Mouse (Mus musculus) naive thymus-derived CD4-positive, alpha-beta T cell, adult 2 months (primary cell): ENCODE data around the gene Cfl2.
A peak's percentile ranks its signal among the peaks of the same experiment; 100 is the strongest.
"Not testable (repeated sequence)": the region's sequence is repeated elsewhere in the genome, so short reads cannot be mapped to it uniquely, and the experiment has no call there.

Source experiments
- DNase-seq: peaks from one replicate; pipeline ENCODE4 v3.0.0-alpha.2; 2011; ENCODE audit warnings: low read depth

Cfl2 gene

DNA sequence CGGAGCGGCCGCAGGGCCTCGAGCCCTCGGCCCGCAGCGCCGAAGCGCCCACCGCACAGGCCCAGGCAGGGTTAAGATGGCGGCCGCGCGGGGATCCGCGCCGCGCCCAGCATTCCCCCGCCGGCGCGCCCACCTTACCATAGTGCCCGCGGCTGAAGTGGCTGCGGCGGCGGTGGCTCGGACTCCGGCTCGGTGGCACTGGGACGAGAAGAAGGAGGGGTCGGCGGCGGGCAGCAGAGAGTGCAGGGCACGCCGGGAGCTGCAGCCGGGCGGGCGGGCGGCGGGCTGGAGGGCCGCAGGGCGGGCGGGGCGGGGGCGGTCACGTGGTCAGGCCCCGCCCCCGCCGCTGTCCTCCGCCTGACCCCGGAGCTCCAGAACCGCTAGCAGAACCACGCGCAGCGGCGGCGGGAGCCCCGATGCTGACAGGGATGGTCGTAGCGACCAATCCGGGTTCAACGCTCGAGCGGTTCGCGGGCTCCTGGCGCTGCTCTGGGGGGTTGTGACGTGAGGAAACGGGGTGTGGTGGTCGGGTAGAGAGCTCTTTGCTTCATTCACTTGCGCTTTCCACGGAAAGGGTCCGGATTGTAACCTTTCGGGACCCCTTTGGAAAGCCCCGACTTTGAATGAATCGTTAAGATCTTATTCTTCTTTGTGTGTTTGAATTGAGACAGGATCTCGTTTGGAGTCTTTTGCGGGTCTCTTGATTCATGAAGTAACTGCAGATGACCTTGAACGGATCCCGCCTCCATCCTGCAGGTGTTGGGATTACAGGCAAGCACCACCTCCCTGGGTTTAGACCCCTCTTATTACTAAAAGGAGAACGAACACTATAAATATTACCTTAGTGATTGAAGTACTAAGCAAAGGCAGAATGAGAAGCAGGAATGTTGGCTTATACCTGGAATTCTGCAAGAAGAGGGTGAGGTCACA, at the start of gene Cfl2:
Gene Cfl2 (minus strand): TSS at position 272 of the 930 bp plus-strand sequence.
- DNase-seq = peak; percentile 73

DNA sequence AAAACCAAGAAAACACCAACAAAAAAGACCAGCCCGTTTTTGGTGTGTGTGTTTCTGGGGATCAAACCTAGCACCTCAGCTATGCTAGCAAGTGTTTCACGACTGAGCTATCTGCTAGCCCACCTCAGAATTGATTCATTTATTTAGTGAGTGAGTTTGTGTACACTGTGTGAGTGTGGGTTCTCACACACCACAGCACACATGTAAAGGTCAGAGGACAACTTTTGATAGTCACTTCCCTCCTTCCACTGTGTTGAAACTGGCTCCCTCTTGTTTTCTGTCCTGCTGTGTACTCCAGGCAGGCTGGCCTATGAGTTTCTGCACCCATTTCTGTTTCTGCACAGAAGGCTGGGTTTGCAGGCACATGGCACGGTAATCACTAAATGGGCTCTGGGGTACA, 47.7 kb upstream of the Cfl2 start:
- no peak for DNase-seq

DNA sequence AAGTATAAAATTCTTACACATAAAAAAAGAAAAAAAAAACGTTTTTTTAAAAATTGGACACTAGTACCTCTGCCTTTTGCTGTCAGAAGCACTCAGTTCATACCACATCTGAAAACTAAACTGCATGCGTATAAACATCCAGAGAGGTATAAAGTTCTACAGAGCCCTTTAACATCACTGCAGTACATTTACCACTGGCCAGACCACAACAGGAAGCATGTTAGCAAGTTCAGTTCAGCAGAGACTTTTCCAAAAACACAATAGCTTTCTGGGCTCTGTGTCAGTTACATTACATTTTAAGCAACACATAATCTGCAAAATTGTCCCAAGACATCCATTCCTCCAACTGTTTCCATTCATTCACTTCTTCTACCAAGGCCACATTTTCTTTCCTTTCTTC, 29.9 kb upstream of the Cfl2 start:
- DNase-seq = not testable (repeated sequence)

DNA sequence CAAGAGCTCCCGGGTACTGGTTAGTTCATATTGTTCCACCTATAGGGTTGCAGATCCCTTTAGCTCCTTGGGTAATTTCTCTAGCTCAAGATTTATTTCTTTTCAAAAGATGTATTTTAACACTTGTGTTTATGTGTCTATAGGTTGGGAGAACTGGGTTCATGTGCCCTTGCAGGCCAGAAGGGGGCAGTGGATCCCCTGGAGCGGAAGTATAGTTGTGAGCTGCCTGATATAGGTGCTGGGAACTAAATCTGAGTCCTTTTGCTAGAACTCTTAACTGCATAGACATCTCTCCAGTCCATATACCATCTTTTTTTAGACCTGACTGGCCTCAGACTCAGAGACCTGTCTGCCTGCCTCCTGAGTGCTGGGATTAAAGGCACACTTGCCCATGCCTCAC, 27.7 kb upstream of the Cfl2 start:
- DNase-seq = no peak

DNA sequence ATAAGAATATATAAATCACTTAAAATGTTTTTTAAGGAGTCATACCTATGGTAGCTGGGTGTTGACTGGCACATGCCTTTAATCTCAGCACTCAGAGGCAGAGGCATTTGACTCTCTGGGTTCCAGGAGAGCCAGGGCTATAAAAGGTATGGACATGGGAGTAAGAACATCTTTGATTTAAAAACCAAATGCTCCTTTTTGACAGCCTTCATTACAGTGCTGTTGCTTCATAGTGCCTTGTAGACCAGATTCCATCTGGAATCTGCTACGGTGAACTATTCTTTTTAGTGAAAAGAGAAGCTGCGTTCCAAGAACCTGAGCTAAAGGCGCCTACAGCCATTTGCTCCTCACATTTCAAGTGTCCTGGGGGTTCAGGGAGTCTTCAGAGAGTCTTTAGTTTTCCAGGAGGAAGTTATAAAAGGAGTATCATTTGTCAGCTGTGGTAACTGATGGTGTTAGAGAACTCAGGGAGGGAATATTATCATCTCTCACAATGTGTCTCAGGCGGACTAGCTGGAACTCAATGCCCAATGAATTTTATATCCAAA, 25.0 kb upstream of the Cfl2 start:
- no peak for DNase-seq

- peak; percentile 86 for DNase-seq
These were observed 17.0 kb upstream of the Cfl2 start for GRCm38 (mm10) chr12:54879630-54880029.

GRCm38 (mm10) chr12:54879211-54879610, 16.5 kb upstream of the Cfl2 start:
- no peak for DNase-seq

DNA sequence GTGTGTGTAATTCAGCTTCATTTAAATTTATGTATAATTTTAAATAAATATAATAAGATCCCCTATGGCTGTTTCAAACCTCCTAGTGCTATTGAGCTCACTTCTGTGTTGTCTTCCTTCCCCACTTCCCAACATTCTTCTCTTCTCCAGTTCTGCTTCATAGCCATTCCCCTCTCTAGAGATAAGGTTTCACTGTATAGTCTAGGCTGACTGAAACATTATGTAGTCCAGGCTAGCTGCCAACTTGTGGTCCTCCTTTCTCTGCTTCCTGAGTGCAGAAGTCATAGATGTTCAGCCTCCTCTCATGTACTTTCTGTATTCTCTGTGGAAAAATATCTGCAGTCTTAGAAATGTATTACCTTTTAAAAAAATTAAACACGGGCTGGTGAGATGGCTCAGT, 15.2 kb upstream of the Cfl2 start:
- DNase-seq = no peak

GRCm38 (mm10) chr12:54876879-54877278, 14.2 kb upstream of the Cfl2 start:
- no peak for DNase-seq

GRCm38 (mm10) chr12:54874711-54875110, 12.0 kb upstream of the Cfl2 start:
- DNase-seq = no peak

DNA sequence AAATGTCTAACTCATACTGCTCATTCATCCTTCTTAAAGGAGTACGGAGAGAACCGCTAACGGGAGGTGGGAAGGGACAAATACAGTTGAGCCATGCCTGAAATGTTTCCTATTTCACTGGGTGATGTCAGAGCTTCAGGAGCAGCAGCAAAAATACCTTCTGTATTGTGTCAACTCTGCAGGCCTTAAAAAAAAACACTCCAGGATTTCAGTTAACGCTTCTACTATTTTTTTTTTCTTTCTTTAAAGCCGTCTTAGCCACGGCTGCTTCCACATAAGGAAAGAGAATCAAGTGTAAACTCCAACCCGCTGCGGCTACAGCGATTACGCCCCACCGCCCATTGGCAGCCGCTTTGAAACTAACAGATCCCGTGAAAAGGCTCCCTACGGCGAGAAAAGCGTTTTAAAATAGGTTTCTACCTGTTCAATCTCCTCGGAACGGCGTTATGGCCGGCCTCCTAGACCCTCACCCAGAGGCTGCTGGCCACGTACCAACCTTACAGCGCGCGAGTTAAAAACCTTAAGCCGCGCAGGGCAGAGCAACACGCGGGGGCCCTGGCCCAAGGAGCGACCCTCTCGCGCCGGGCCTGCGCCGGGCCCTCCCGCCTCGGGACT, 579 bp downstream of the Cfl2 start:
- no peak for DNase-seq

DNA sequence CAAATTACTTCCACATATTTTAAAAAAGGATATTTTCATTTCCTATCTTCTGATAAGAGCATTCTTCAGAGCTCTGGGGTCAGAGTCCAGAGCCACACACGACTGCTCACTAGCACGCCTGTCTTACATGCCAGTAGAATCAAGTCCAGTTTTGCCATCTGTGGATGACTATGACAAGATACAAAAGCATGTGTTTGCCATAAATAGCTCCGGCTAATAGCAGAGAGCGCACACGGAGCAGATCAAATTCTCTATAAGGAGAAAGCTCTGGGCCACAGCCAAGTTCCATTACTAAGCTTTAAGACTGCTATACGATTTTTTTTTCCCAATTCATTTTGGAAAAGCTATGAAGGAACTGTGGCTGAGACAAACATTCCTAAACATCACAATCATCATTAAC, 3.1 kb downstream of the Cfl2 start:
- DNase-seq = no peak

- no peak for DNase-seq
These were observed 12.1 kb downstream of the Cfl2 start for GRCm38 (mm10) chr12:54850551-54850950.

DNA sequence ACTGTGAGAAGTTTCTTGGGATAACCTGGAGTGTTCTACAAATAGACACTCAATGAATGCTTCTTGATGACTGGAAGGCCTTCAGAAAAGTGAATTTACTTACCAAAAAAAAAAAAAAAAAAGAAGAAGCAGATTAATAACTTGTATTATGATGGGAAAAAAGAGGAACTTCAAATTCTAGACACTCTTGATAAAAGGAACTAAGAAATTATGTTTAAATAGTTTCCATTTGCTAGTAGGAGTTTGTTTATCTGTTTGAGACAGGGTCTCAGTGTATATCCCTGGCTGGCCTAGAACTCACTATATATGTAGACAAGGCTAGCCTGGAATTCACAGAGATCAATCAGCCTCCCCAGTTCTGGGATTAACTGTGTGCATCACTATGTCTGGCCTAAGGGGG, 18.3 kb downstream of the Cfl2 start:
- no peak for DNase-seq

GRCm38 (mm10) chr12:54841576-54841975, 21.1 kb downstream of the Cfl2 start:
- DNase-seq = no peak

DNA sequence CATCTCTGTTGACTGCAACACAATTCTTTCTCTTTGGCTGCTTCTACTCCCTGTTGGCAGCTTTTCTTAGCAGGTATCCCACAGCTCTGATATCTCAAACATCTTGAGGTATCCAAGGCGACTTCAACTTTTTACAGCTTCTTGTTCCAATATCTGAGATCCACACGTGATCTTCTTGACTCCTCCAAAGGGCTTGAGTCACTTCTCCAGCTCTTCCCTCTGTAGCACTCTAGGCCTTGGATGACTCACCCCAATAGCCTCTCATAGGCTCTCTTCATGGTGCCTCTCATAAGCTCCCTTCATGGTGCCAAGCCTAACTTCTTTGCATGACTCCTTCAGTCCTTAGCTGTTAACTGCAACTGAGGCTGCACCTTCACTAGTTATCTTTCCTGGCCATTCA, 22.9 kb downstream of the Cfl2 start:
- no peak for DNase-seq

DNA sequence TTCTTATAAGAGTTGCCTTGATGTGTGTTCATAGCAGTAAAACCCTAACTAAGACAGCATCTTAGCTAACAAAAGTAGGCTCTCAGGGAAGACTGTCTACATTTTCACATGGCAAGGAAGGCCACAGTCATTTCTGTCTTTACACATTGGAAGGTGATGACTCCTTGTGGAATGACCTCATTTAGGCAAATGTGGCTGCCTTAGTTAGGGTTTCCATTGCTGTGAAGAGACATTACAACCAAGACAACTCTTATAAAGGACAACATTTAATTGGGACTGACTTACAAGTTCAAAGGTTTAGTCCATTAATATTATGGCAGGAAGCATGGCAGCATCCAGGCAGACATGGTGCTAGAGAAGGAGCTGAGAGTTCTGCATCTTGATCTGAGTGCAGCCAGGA, 23.7 kb downstream of the Cfl2 start:
- DNase-seq = no peak

DNA sequence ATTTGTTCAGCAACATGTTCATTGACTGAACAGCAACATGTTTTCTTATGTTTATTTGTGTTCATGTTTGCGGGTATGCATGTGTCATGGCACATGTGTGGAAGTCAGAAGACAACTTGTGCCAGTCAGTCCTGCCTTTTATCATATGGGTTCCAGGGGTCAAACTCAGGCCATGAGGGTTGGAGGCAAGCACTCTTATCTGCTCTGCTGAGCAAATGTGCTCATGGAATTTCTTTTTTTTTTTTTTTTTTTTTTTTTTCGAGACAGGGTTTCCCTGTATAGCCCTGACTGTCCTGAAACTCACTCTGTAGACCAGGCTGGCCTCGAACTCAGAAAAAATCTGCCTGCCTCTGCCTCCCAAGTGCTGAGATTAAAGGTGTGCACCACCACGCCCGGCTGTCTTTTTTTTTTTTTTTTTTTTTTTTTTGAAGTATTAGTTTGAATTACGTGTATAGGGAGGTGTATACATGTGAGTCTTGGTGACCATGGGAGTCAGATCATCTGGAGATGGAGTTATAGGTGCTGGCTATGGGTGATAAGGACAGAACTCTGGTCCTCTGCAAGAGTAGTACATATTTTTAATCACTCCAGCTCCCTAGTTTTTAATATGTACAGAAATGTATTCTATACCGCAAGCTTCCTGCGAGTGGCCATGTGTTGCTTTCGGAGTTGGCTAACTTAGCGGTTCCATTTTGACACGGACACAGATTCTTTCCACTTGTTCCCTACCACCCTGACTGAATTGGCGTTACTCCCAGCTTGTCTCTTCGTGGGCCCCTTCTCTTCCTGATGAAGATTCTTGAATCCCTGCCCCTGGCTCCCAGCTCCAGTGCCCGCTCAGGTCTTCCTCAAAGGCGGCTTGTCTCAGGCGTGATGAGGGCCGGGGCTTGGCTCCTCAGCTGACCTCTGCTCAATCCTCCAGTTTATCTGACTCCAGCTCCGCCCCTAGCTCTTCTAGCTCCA, 26.8 kb downstream of the Cfl2 start:
- DNase-seq = no peak

DNA sequence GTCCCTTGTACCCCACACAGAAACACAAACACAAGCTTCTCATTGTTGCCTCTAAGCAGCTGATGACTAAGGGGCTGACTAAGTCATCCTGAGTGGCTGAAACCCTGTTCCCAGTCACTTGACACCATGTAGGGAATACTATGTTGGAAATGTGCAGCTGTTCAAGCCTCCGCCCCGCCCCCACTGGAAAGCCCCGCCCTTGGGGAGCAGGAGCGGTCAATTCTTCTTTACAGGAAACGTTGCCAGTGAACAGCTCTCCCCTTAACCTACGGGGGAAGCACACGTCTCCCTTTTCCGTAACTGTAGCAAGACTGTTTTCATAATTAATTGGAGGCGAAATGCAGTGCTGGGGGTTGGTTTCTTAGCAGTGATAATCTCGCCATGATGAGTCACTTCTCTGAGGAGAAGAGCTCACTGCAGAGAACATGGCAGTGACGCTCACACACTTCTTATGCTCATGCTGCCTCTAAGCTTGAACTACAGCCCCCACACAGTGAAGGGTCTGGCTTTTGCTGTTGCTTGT, 27.7 kb downstream of the Cfl2 start:
- DNase-seq = peak; percentile 17

- DNase-seq = no peak
These were observed 28.7 kb downstream of the Cfl2 start for GRCm38 (mm10) chr12:54833856-54834399.

DNA sequence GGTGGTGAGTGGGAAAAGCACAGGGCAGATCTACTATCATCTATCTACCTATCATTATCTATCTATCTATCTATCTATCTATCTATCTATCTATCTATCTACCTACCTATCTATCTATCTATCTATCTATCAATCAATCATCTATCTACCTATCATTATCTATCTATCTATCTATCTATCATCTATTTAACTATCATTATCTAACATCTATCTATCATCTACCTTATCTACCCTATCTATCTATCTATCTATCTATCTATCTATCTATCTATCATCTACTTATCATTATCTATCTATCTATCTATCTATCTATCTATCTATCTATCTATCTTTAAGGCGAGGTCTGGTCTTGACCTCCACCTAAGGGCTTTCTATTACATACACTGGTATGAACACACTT, 30.8 kb downstream of the Cfl2 start:
- DNase-seq = not testable (repeated sequence)
